Mouse (Mus musculus) heart, embryonic 11.5 days (tissue): ENCODE measurements around the gene Zbtb5. TPM values are rescaled to one million over a fixed set of nuclear protein-coding genes. Genes with fewer than 3 reads are reported as not detected.
A peak's percentile ranks its signal among the peaks of the same experiment; 100 is the strongest.
"Not testable (repeated sequence)": the region's sequence is repeated elsewhere in the genome, so short reads cannot be mapped to it uniquely, and the experiment has no call there.

Experiments used
- ATAC-seq: fragments of 200-750 bp; cut with Nextera tagmentation; replicated peaks from 2 replicates; pipeline ENCODE4 v1.8.0; 2017; ENCODE audit warnings: moderate library complexity; ENCODE audit not compliant: insufficient number of reproducible peaks, low FRiP score, low TSS enrichment
- H3K27ac ChIP-seq: fragments of 300-500 bp; sonication (generic); 2 replicates; pipeline ENCODE4 v1.5.1; 2014; ENCODE audit warnings: mild to moderate bottlenecking, low read depth, low read length
- H3K27me3 ChIP-seq: fragments of 300-500 bp; sonication (generic); 2 replicates; pipeline ENCODE4 v1.6.1; 2014; ENCODE audit warnings: mild to moderate bottlenecking, low read length, mixed read lengths; ENCODE audit not compliant: control insufficient read depth, insufficient read depth
- H3K36me3 ChIP-seq: fragments of 300-500 bp; sonication (generic); 2 replicates; pipeline ENCODE4 v1.6.1; 2014; ENCODE audit warnings: mild to moderate bottlenecking, low read length, moderate library complexity, mixed read lengths; ENCODE audit not compliant: control insufficient read depth, insufficient read depth
- H3K4me1 ChIP-seq: fragments of 300-500 bp; sonication (generic); 2 replicates; pipeline ENCODE4 v1.6.1; 2014; ENCODE audit warnings: low read length; ENCODE audit not compliant: control insufficient read depth, insufficient read depth
- H3K4me2 ChIP-seq: fragments of 300-500 bp; sonication (generic); 2 replicates; pipeline ENCODE4 v1.6.1; 2014; ENCODE audit warnings: mild to moderate bottlenecking, moderate library complexity
- H3K4me3 ChIP-seq: fragments of 300-500 bp; sonication (generic); 2 replicates; pipeline ENCODE4 v1.5.1; 2014; ENCODE audit warnings: low read depth, low read length
- H3K9ac ChIP-seq: fragments of 300-500 bp; sonication (generic); 2 replicates; pipeline ENCODE4 v1.6.1; 2014; ENCODE audit warnings: mild to moderate bottlenecking, low read depth, low read length, moderate library complexity
- H3K9me3 ChIP-seq: fragments of 300-500 bp; sonication (generic); replicated peaks from 2 replicates; pipeline ENCODE4 v1.6.1; 2016; ENCODE audit warnings: low read length; ENCODE audit not compliant: control insufficient read depth
- WGBS: fragments of 180-500 bp; shearing (Covaris S2); extraction: QIAGEN DNeasy Blood & Tissue Kit; methylation state at CpG from one replicate; pipeline ENCODE4 v1.1.7; 2014; ENCODE audit not compliant: insufficient replicate concordance; 5-methylcytosine and 5-hydroxymethylcytosine counted together
- polyA plus RNA-seq: library from polyadenylated mRNA; unstranded; fragments of >200 nt; fragmentation: Nextera tagmentation; extraction: Ambion mirVana; gene quantifications from 2 replicates; pipeline ENCODE4 v1.2.1, GENCODE M21; 2014

Zbtb5 gene
- polyA plus RNA-seq, 1 experiment from 2014 or later = 16.3 TPM

DNA sequence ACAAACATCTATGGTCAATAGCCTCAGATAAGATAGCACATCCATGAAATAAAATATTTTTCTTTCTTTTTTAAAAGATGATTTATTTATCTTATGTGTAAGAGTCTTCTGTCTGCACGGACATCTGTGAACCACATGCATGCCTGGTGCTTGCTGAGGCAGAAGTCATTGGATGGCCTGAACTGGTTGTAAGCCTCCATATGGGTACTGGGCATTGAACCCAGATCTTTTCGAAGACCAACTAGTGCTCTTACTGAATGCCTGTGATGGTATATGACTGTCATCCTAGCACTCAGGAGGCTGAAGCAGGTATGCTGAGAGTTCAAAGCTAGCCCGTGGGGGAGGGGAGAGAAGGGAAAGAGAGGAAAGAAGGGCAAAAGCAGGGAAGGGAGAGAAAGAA is 14.1 kb downstream of the Zbtb5 start:
- Histone ChIP-seq H3K36me3 (no peaks in the 10 kb centered on the region), H3K27me3 (no peaks in the 10 kb centered on the region), H3K4me2 (no peak overlapping the region), H3K9me3 (no peaks in the 10 kb centered on the region), H3K27ac (no peak overlapping the region), H3K4me1 (0 out of 2 replicates have a peak, but pooled peaks cover 4% of the 10 kb centered on the region), H3K9ac (no peak overlapping the region), H3K4me3 (no peak overlapping the region)
- ATAC-seq = no peak
- 78% methylated on average over 3 of the region's 3 CpGs for WGBS

DNA sequence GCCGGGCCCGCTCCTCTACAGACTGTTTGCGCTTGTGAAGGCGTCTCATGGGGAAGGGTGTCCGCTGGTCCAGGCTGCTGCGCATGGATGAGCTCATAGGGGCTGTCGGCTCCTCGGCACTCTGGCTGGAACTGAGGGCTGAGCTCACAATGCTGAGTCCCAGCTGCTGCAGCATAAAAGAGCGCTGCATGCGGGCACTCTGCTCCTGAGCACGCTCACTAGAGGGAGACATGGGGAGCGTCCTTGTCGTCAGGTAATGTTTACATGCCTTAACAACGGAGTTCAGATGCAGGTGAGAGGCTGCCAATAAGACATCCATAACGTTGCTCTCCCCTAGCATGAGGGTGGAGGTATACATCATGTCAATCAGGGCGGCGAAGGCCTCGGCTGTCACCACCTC is 17.4 kb downstream of the Zbtb5 start:
- 82% methylated on average over 18 of the region's 18 CpGs for WGBS
- Histone ChIP-seq H3K9ac (no peak overlapping the region), H3K36me3 (peaks cover 6% of the 10 kb centered on the region; the same call in 1 of the 2 replicates), H3K4me3 (no peak overlapping the region), H3K4me2 (no peak overlapping the region), H3K27me3 (no peaks in the 10 kb centered on the region), H3K9me3 (no peaks in the 10 kb centered on the region), H3K27ac (peak overlapping the region; percentile 57; the same call in 1 of the 2 replicates), H3K4me1 (0 out of 2 replicates have a peak, but pooled peaks cover 4% of the 10 kb centered on the region)
- no peak for ATAC-seq

DNA sequence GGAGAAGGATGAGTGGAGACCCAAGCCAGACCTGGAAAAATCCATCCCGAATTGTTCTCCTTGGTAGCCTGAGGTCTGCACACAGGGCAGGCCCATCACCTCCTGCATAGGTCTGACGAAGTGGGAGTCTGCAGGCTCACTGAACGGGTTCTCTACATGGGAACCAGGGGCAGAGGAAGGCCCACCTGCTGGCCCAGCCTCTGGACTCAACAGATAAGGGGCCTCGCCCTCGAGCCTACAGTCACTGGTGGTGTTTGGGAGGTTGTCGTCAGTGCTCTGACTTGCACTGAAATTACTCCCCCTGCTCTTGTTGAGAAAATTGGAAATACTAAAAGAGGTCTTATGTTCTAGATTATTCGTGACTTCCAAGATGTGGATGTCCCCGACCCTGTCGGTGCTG is 18.4 kb downstream of the Zbtb5 start:
- peak; percentile 87 for ATAC-seq
- no peak overlapping the region for H3K4me2 ChIP-seq
- H3K36me3 ChIP-seq = peaks cover 12% of the 10 kb centered on the region
- no peak overlapping the region for H3K4me3 ChIP-seq
- WGBS = 74% methylated on average over 9 of the region's 9 CpGs
- H3K27me3 ChIP-seq = no peaks in the 10 kb centered on the region
- H3K9ac ChIP-seq = no peak overlapping the region
- 0 out of 2 replicates have a peak, but pooled peaks cover 4% of the 10 kb centered on the region for H3K4me1 ChIP-seq
- no peaks in the 10 kb centered on the region for H3K9me3 ChIP-seq
- peak overlapping the region; percentile 57; the same call in 1 of the 2 replicates for H3K27ac ChIP-seq

DNA sequence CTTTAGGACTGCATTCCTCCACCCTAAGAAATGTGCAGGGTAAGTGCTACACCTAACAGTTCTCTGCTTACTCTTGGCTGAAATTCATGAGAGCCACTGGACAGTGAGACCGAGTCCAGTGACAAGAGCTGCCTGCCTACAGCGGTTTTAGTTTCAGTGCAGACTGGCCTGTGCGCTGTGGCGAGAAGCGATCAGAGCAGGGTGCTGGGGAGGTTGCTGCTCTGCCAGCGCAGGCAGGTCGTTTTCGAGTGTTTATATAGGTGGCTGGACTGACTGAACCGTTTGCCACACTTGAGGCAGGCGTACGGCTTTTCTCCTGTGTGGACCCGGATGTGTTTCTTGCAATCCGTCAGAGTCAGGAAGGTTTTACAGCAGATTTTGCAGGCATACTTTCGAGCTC is 19.0 kb downstream of the Zbtb5 start:
- H3K9ac ChIP-seq, H3K4me2 ChIP-seq, H3K27me3 ChIP-seq, H3K4me3 ChIP-seq, ATAC-seq, H3K27ac ChIP-seq, H3K4me1 ChIP-seq, H3K9me3 ChIP-seq: not testable (repeated sequence)
- peaks cover 15% of the 10 kb centered on the region for H3K36me3 ChIP-seq
- WGBS = 80% methylated on average over 14 of the region's 14 CpGs

DNA sequence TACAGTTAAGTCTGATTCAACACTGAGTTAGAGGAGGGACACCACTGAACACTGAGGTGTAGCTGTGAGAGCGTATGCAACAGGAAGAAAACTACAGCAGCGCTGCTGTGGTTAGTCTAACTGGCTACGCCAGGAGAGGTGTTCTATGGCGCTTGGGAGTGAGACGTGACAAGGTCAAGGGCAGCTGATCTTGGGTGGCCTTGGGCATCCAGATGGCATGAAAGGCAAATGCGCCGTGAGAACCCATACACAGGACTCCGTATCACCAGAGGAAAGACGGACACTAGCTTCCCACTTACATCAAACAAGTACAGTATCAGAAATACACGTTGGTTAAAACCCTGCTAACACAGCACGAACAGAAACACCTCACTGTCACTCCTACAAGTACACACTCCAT is 19.9 kb downstream of the Zbtb5 start:
- 87% methylated on average over 11 of the region's 11 CpGs for whole genome bisulfite sequencing
- peaks cover 19% of the 10 kb centered on the region for H3K36me3 ChIP-seq

DNA sequence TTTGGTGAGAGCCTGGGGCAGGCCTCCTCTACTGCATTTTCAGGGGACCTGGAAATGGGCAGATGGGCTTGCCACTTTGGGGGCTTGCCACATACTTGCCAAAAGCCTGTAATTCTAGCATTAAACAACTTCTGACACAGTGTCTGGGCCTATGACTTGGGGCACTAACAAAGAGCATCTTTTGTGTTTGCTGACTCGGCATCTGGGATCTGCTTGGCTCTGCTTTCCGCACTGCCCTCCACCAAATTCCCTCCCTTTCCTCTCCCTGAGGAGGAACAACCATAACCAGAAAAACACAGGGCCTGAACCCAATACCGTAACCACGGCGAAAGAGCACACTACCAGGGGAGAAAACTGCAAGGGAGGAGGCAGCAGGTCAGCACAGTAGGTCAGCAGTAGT is 21.7 kb downstream of the Zbtb5 start:
- Histone ChIP-seq H3K27me3 (no peaks in the 10 kb centered on the region), H3K4me1 (no peaks in the 10 kb centered on the region), H3K36me3 (peaks cover 23% of the 10 kb centered on the region), H3K4me3 (no peak overlapping the region), H3K9me3 (no peaks in the 10 kb centered on the region), H3K9ac (no peak overlapping the region), H3K27ac (no peak overlapping the region), H3K4me2 (no peak overlapping the region)
- 93% methylated on average over 5 of the region's 5 CpGs for WGBS
- ATAC-seq = no peak

More for the DNA sequence above, 19.9 kb downstream of the Zbtb5 start:
- not testable (repeated sequence) for H3K4me2 ChIP-seq, H3K9ac ChIP-seq, ATAC-seq, H3K27ac ChIP-seq, H3K4me3 ChIP-seq, H3K27me3 ChIP-seq, H3K9me3 ChIP-seq, H3K4me1 ChIP-seq

DNA sequence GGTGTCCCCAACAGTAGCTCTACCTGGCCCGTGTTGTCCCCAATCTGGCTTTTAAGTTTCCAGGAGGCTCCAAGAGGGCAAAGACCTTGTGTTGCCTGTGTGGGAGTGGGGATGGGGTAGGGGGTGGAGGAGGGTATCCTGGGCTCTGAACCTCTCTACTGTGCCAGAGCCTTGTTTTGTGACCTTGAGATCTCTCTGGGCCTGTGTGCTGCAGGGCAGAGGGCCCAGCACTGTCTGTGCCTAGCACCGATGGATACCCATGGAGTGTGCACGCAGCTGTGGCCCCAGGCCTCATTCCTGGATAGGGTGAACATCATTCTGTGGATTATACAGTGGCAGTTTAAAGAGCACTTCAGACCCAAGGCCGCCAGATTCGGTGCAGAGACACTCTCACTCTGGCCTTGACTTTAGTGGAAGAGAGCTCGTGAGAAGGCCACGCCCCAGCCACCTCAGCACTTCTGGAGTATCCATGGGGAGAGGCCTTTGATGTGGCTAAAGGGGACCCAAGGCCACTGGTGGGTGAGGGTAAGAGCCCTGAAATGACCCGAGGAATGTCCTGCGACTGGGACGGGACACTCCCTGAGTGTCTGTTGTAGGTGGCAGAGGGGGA is 29.0 kb downstream of the Zbtb5 start:
- Histone ChIP-seq H3K4me1 (peaks cover 22% of the 10 kb centered on the region), H3K4me3 (peak overlapping the region; percentile 19), H3K9me3 (no peaks in the 10 kb centered on the region), H3K9ac (peak overlapping the region; percentile 46), H3K36me3 (peaks cover 8% of the 10 kb centered on the region; the same call in 1 of the 2 replicates), H3K4me2 (peak overlapping the region; percentile 96), H3K27me3 (no peaks in the 10 kb centered on the region), H3K27ac (no peak overlapping the region)
- ATAC-seq = no peak
- WGBS = 57% methylated on average over 10 of the region's 10 CpGs

DNA sequence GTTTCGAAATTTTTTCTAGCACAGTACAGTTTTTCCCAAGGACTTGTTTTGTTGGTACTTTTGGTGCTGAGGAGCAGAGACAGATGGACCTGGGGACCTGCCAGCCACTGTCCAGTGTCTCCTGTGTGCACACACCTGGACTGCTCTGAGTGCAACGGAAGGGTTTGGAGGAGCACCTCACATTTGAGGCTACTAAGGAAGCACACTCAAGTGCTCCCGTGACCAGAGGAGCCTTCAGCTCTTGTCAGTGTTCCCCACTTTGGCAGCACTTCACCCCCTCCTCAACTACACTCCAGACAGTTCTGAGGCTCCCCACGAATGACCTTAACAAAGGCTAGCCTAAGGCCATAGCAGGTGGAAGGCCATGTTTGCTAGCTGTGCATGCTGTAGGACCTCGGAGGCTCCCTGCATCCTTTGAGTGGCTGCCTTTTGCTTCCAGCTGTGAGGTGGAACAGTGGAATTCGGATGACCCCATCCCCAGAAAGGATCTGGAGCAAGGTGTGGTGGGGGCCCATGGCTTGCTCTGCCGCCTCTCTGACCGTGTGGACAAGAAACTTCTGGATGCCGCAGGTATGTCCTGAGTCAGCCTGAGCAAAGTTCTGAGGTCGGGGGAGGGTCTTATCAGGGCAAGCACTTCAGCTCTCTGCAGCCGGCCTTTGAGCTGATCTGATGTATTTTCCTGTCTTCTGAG is 29.6 kb downstream of the Zbtb5 start:
- H3K4me2 ChIP-seq = peak overlapping the region; percentile 96
- peak overlapping the region; percentile 46 for H3K9ac ChIP-seq
- H3K36me3 ChIP-seq = peaks cover 6% of the 10 kb centered on the region; the same call in 1 of the 2 replicates
- no peaks in the 10 kb centered on the region for H3K27me3 ChIP-seq
- H3K4me1 ChIP-seq = peaks cover 22% of the 10 kb centered on the region
- ATAC-seq = no peak
- WGBS = 53% methylated on average over 11 of the region's 11 CpGs
- peak overlapping the region; percentile 88 for H3K4me3 ChIP-seq
- no peaks in the 10 kb centered on the region for H3K9me3 ChIP-seq
- no peak overlapping the region for H3K27ac ChIP-seq

DNA sequence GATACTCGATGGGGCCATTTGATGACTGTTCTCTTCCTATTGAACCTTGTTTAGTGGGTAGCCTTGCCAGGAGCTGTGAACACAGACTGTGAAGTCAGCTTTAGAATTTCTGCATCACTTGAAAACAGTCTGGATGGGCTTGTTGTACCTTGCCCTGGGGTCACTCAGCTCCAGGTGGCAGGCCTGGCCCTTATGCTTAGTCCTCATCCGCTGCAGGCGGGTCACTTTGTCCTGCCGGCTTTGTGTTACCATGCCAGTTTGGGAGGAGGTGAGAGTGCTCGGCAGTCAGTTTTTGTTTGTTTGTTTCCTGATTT is 30.3 kb downstream of the Zbtb5 start:
- Histone ChIP-seq H3K4me2 (peak overlapping the region; percentile 96), H3K27me3 (no peaks in the 10 kb centered on the region), H3K27ac (peak overlapping the region; percentile 90), H3K9me3 (no peaks in the 10 kb centered on the region), H3K36me3 (peaks cover 4% of the 10 kb centered on the region; the same call in 1 of the 2 replicates), H3K9ac (peak overlapping the region; percentile 93), H3K4me1 (peaks cover 22% of the 10 kb centered on the region), H3K4me3 (peak overlapping the region; percentile 88)
- ATAC-seq = no peak
- 31% methylated on average over 5 of the region's 5 CpGs for WGBS
